Mouse (Mus musculus): Measurements from ENCODE around the gene D10Jhu81e. TPM values are rescaled to one million over a fixed set of nuclear protein-coding genes. Genes with fewer than 3 reads are reported as not detected.

Gene D10Jhu81e
- polyA plus RNA-seq, 1 experiment from 2014 or later = 32.7 TPM

DNA sequence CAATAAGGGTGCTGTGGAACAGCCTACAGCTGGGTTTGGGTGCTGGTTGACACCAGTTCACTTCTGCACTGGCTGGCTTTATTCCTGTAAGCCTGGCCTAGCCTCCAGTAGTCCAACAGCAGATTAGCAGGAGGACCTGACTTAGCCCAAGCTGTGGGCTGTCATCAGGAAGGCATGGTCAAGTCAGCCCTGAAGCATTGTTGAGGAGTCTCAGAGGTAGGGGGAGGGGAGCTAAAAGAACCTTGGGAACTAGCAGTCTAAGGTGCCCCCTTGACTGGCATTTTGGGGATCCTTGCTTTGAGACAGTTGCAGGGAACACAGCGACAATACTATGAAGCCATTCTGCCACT, 29.4 kb downstream of the D10Jhu81e start:
- peaks cover 24% of the 10 kb centered on the region for H3K4me1 ChIP-seq
- no peaks in the 10 kb centered on the region for H3K27me3 ChIP-seq (replicated peaks)
- WGBS = 100% methylated on average over 1 of the region's 1 CpGs
- no peak overlapping the region for H3K27ac ChIP-seq
- ATAC-seq (ENCODE audit: insufficient read depth, low FRiP score, low read depth) = no peak
- H3K4me3 ChIP-seq (replicated peaks) = no peak overlapping the region
- H3K9ac ChIP-seq = no peak overlapping the region
- no peak overlapping the region for H3K4me2 ChIP-seq
- H3K9me3 ChIP-seq = no peaks in the 10 kb centered on the region
- H3K36me3 ChIP-seq = no peaks in the 10 kb centered on the region

- H3K4me3 ChIP-seq (replicated peaks) = no peak overlapping the region
- no peak for ATAC-seq (ENCODE audit: insufficient read depth, low FRiP score, low read depth)
- H3K27me3 ChIP-seq (replicated peaks) = no peaks in the 10 kb centered on the region
- peak overlapping the region; percentile 87 for H3K27ac ChIP-seq
- no peaks in the 10 kb centered on the region for H3K9me3 ChIP-seq
- no peak overlapping the region for H3K9ac ChIP-seq
- no peak overlapping the region for H3K4me2 ChIP-seq
- H3K4me1 ChIP-seq = peaks cover 29% of the 10 kb centered on the region
- WGBS = 62% methylated on average over 11 of the region's 11 CpGs
- no peaks in the 10 kb centered on the region for H3K36me3 ChIP-seq
These were observed 29.9 kb downstream of the D10Jhu81e start for GRCm38 (mm10) chr10:78139572-78140250.

- Histone ChIP-seq H3K4me1 (peaks cover 31% of the 10 kb centered on the region), H3K27me3 (replicated peaks) (no peaks in the 10 kb centered on the region), H3K9me3 (no peaks in the 10 kb centered on the region), H3K9ac (no peak overlapping the region), H3K36me3 (no peaks in the 10 kb centered on the region), H3K27ac (peak overlapping the region; percentile 87), H3K4me2 (peak overlapping the region; percentile 21; the same call in 1 of the 2 replicates), H3K4me3 (replicated peaks) (no peak overlapping the region)
- 17% methylated on average over 14 of the region's 14 CpGs for WGBS
- peak; percentile 74 for ATAC-seq (ENCODE audit: insufficient read depth, low FRiP score, low read depth)
These were observed 30.6 kb downstream of the D10Jhu81e start for GRCm38 (mm10) chr10:78138812-78139523.

GRCm38 (mm10) chr10:78137191-78137590, 32.4 kb downstream of the D10Jhu81e start:
- Histone ChIP-seq H3K4me3 (replicated peaks) (no peak overlapping the region), H3K9me3 (no peaks in the 10 kb centered on the region), H3K27me3 (replicated peaks) (no peaks in the 10 kb centered on the region), H3K4me1 (peaks cover 31% of the 10 kb centered on the region), H3K4me2 (no peak overlapping the region), H3K36me3 (no peaks in the 10 kb centered on the region), H3K9ac (no peak overlapping the region), H3K27ac (no peak overlapping the region)
- 92% methylated on average over 3 of the region's 3 CpGs for WGBS
- ATAC-seq (ENCODE audit: insufficient read depth, low FRiP score, low read depth) = no peak

- H3K36me3 ChIP-seq = no peaks in the 10 kb centered on the region
- H3K9me3 ChIP-seq = no peaks in the 10 kb centered on the region
- WGBS = 67% methylated on average over 5 of the region's 5 CpGs
- H3K4me2 ChIP-seq = no peak overlapping the region
- H3K9ac ChIP-seq = no peak overlapping the region
- no peak for ATAC-seq (ENCODE audit: insufficient read depth, low FRiP score, low read depth)
- no peak overlapping the region for H3K4me3 ChIP-seq (replicated peaks)
- H3K4me1 ChIP-seq = peaks cover 31% of the 10 kb centered on the region
- H3K27ac ChIP-seq = 0 out of 2 replicates have a peak overlapping the region, but pooled peaks have one; percentile 1
- no peaks in the 10 kb centered on the region for H3K27me3 ChIP-seq (replicated peaks)
These were observed 33.6 kb downstream of the D10Jhu81e start for GRCm38 (mm10) chr10:78135947-78136346.

GRCm38 (mm10) chr10:78134975-78135798, 34.4 kb downstream of the D10Jhu81e start:
- peak overlapping the region; percentile 54; the same call in 1 of the 2 replicates for H3K27ac ChIP-seq
- H3K27me3 ChIP-seq (replicated peaks) = no peaks in the 10 kb centered on the region
- peak; percentile 56; the same call in 1 of the 2 replicates for ATAC-seq (ENCODE audit: insufficient read depth, low FRiP score, low read depth)
- H3K9ac ChIP-seq = no peak overlapping the region
- no peaks in the 10 kb centered on the region for H3K9me3 ChIP-seq
- no peaks in the 10 kb centered on the region for H3K36me3 ChIP-seq
- H3K4me3 ChIP-seq (replicated peaks) = 0 out of 2 replicates have a peak overlapping the region, but pooled peaks have one; percentile 11
- H3K4me2 ChIP-seq = peak overlapping the region; percentile 41
- H3K4me1 ChIP-seq = peaks cover 30% of the 10 kb centered on the region
- WGBS = 6% methylated on average over 14 of the region's 14 CpGs

GRCm38 (mm10) chr10:78134400-78134799, 35.2 kb downstream of the D10Jhu81e start:
- 64% methylated on average over 4 of the region's 4 CpGs for WGBS

GRCm38 (mm10) chr10:78129998-78130397, 39.6 kb downstream of the D10Jhu81e start:
- H3K4me3 ChIP-seq (replicated peaks) = no peak overlapping the region
- ATAC-seq (ENCODE audit: insufficient read depth, low FRiP score, low read depth) = no peak
- 82% methylated on average over 4 of the region's 4 CpGs for WGBS

More at GRCm38 (mm10) chr10:78134400-78134799, 35.2 kb downstream of the D10Jhu81e start:
- 0 out of 2 replicates have a peak overlapping the region, but pooled peaks have one; percentile 54 for H3K27ac ChIP-seq
- no peak overlapping the region for H3K4me3 ChIP-seq (replicated peaks)
- H3K9ac ChIP-seq = no peak overlapping the region
- no peaks in the 10 kb centered on the region for H3K36me3 ChIP-seq
- H3K27me3 ChIP-seq (replicated peaks) = no peaks in the 10 kb centered on the region
- H3K9me3 ChIP-seq = no peaks in the 10 kb centered on the region
- no peak for ATAC-seq (ENCODE audit: insufficient read depth, low FRiP score, low read depth)
- no peak overlapping the region for H3K4me2 ChIP-seq
- H3K4me1 ChIP-seq = peaks cover 23% of the 10 kb centered on the region

DNA sequence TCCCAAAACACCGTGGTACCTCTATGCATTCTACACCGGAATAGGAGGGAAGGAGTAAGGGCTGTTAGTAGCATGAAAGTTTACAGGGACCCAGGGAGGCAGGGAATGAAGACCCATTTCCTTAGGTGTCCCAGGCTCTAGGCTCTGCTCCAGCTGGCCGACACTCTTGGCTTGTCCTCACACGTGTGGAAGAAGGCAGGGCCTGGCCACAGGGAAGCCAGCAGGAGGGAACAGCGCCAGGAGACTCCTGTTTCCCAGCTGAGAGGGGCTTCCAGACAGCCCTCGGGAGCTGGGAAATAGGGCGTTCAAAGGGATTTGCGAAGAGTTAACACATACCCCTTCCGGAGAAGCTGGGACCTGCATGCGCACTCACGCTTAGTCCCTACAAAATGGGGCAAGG, 40.2 kb downstream of the D10Jhu81e start:
- WGBS = 45% methylated on average over 11 of the region's 11 CpGs
- ATAC-seq (ENCODE audit: insufficient read depth, low FRiP score, low read depth) = no peak
- Histone ChIP-seq H3K9me3 (no peaks in the 10 kb centered on the region), H3K9ac (no peak overlapping the region), H3K4me2 (no peak overlapping the region), H3K4me3 (replicated peaks) (no peak overlapping the region), H3K4me1 (no peaks in the 10 kb centered on the region), H3K36me3 (no peaks in the 10 kb centered on the region), H3K27ac (no peak overlapping the region), H3K27me3 (replicated peaks) (no peaks in the 10 kb centered on the region)

More at GRCm38 (mm10) chr10:78129998-78130397, 39.6 kb downstream of the D10Jhu81e start:
- Histone ChIP-seq H3K4me2 (no peak overlapping the region), H3K27me3 (replicated peaks) (no peaks in the 10 kb centered on the region), H3K4me1 (peaks cover 4% of the 10 kb centered on the region; the same call in 1 of the 2 replicates), H3K36me3 (no peaks in the 10 kb centered on the region), H3K27ac (no peak overlapping the region), H3K9ac (no peak overlapping the region), H3K9me3 (no peaks in the 10 kb centered on the region)

- H3K27me3 ChIP-seq (replicated peaks) = no peaks in the 10 kb centered on the region
- no peak for ATAC-seq (ENCODE audit: insufficient read depth, low FRiP score, low read depth)
- H3K4me2 ChIP-seq = no peak overlapping the region
These were observed 40.9 kb downstream of the D10Jhu81e start for GRCm38 (mm10) chr10:78128647-78129046.

GRCm38 (mm10) chr10:78127931-78128330, 41.7 kb downstream of the D10Jhu81e start:
- Histone ChIP-seq H3K4me1 (no peaks in the 10 kb centered on the region), H3K9me3 (no peaks in the 10 kb centered on the region), H3K9ac (no peak overlapping the region), H3K27ac (no peak overlapping the region), H3K4me3 (replicated peaks) (no peak overlapping the region), H3K36me3 (no peaks in the 10 kb centered on the region), H3K27me3 (replicated peaks) (no peaks in the 10 kb centered on the region), H3K4me2 (no peak overlapping the region)
- 17% methylated on average over 1 of the region's 1 CpGs for WGBS
- no peak; the same call in 1 of the 2 replicates for ATAC-seq (ENCODE audit: insufficient read depth, low FRiP score, low read depth)

More at GRCm38 (mm10) chr10:78128647-78129046, 40.9 kb downstream of the D10Jhu81e start:
- Histone ChIP-seq H3K4me3 (replicated peaks) (no peak overlapping the region), H3K9ac (no peak overlapping the region), H3K4me1 (no peaks in the 10 kb centered on the region), H3K9me3 (no peaks in the 10 kb centered on the region), H3K27ac (no peak overlapping the region), H3K36me3 (no peaks in the 10 kb centered on the region)
- WGBS = 77% methylated on average over 2 of the region's 2 CpGs

Measured in stomach, embryonic 15.5 days (tissue).